Mouse (Mus musculus): ENCODE results near the gene Grrp1.

DNA sequence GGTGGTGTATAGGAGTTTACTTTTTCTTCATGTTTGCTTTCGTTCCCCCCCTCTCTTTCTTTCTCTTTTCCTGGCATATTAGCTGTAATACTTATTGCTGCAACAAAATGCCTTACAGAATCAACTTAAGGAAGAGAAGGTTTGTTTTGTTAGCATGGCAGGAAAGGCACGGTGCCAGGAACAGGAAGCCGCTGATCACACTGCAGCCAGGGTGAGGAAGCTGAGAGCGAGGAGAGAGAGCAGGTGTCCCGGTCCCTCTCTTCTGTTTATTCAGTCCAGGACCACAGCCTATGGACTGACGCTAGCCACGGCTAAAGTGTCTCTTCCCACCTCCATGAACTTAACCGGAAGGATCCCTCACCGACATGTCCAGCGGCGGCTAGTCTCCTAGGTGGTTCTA is 4.4 kb upstream of the Grrp1 start:
- TF ChIP-seq CTCF (conservative IDR thresholded peaks at IDR 0.05; ENCODE audit: insufficient read depth, insufficient read length, low read depth, low read length), result no peak
- TF ChIP-seq POLR2A (IDR thresholded peaks at IDR 0.05; ENCODE audit: low read depth, low read length), result no peak
